Mouse (Mus musculus): ENCODE measurements around the gene Pard3b. TPM values are rescaled to one million over a fixed set of nuclear protein-coding genes. Genes with fewer than 3 reads are reported as not detected.

The Pard3b gene
- total and polyA plus RNA-seq, 2 experiments from 2014 or later: 4.4 to 6.1 TPM

GRCm38 (mm10) chr1:62254316-62254715 lies 615.7 kb downstream of the Pard3b start:
- Histone ChIP-seq H3K36me3 (ENCODE audit: insufficient read depth) (no peaks in the 10 kb centered on the region), H3K9me3 (ENCODE audit: low read length) (no peaks in the 10 kb centered on the region), H3K27ac (ENCODE audit: low read depth, low read length) (no peak overlapping the region), H3K4me3 (ENCODE audit: low read depth, low read length) (no peak overlapping the region), H3K4me1 (ENCODE audit: insufficient read depth) (no peaks in the 10 kb centered on the region), H3K27me3 (ENCODE audit: insufficient read depth, low read length) (no peaks in the 10 kb centered on the region), H3K4me2 (ENCODE audit: low read depth) (no peak overlapping the region), H3K9ac (no peak overlapping the region)
- DNase-seq (no peak), ATAC-seq (no peak)
- TF ChIP-seq CTCF (IDR thresholded peaks at IDR 0.05; ENCODE audit: low read depth): no peak
- 33% methylated on average over 4 of the region's 4 CpGs for WGBS

GRCm38 (mm10) chr1:62254888-62255287 lies 616.3 kb downstream of the Pard3b start:
- Histone ChIP-seq H3K4me1 (ENCODE audit: insufficient read depth) (no peaks in the 10 kb centered on the region), H3K36me3 (ENCODE audit: insufficient read depth) (no peaks in the 10 kb centered on the region), H3K27ac (ENCODE audit: low read depth, low read length) (no peak overlapping the region), H3K9me3 (ENCODE audit: low read length) (no peaks in the 10 kb centered on the region), H3K4me2 (ENCODE audit: low read depth) (no peak overlapping the region), H3K9ac (no peak overlapping the region), H3K27me3 (ENCODE audit: insufficient read depth, low read length) (no peaks in the 10 kb centered on the region), H3K4me3 (ENCODE audit: low read depth, low read length) (no peak overlapping the region)
- WGBS: 26% methylated on average over 1 of the region's 1 CpGs
- TF ChIP-seq CTCF (IDR thresholded peaks at IDR 0.05; ENCODE audit: low read depth): no peak
- ATAC-seq: no peak
- DNase-seq: no peak

GRCm38 (mm10) chr1:62276466-62276865 lies 637.8 kb downstream of the Pard3b start:
- WGBS: 32% methylated on average over 3 of the region's 3 CpGs
- Histone ChIP-seq H3K4me1 (ENCODE audit: insufficient read depth) (no peaks in the 10 kb centered on the region), H3K36me3 (ENCODE audit: insufficient read depth) (no peaks in the 10 kb centered on the region), H3K27ac (ENCODE audit: low read depth, low read length) (no peak overlapping the region), H3K9me3 (ENCODE audit: low read length) (no peaks in the 10 kb centered on the region), H3K9ac (no peak overlapping the region), H3K4me3 (ENCODE audit: low read depth, low read length) (no peak overlapping the region), H3K27me3 (ENCODE audit: insufficient read depth, low read length) (no peaks in the 10 kb centered on the region), H3K4me2 (ENCODE audit: low read depth) (no peak overlapping the region)
- no peak for TF ChIP-seq CTCF (IDR thresholded peaks at IDR 0.05; ENCODE audit: low read depth)
- DNase-seq (no peak), ATAC-seq (no peak)

- no peak for DNase-seq
- WGBS: 51% methylated on average over 1 of the region's 1 CpGs
- no peak for ATAC-seq
Observed at GRCm38 (mm10) chr1:62278586-62278985, 640.0 kb downstream of the Pard3b start.

GRCm38 (mm10) chr1:62280586-62280985 lies 642.0 kb downstream of the Pard3b start:
- no peak for DNase-seq
- Histone ChIP-seq H3K9ac (no peak overlapping the region), H3K9me3 (ENCODE audit: low read length) (no peaks in the 10 kb centered on the region), H3K4me2 (ENCODE audit: low read depth) (no peak overlapping the region), H3K4me1 (ENCODE audit: insufficient read depth) (no peaks in the 10 kb centered on the region), H3K27me3 (ENCODE audit: insufficient read depth, low read length) (no peaks in the 10 kb centered on the region), H3K27ac (ENCODE audit: low read depth, low read length) (no peak overlapping the region), H3K4me3 (ENCODE audit: low read depth, low read length) (no peak overlapping the region), H3K36me3 (ENCODE audit: insufficient read depth) (no peaks in the 10 kb centered on the region)
- no peak for ATAC-seq
- no peak for TF ChIP-seq CTCF (IDR thresholded peaks at IDR 0.05; ENCODE audit: low read depth)

More at GRCm38 (mm10) chr1:62278586-62278985, 640.0 kb downstream of the Pard3b start:
- no peak for TF ChIP-seq CTCF (IDR thresholded peaks at IDR 0.05; ENCODE audit: low read depth)
- Histone ChIP-seq H3K36me3 (ENCODE audit: insufficient read depth) (no peaks in the 10 kb centered on the region), H3K27me3 (ENCODE audit: insufficient read depth, low read length) (no peaks in the 10 kb centered on the region), H3K4me2 (ENCODE audit: low read depth) (no peak overlapping the region), H3K9me3 (ENCODE audit: low read length) (no peaks in the 10 kb centered on the region), H3K27ac (ENCODE audit: low read depth, low read length) (no peak overlapping the region), H3K4me1 (ENCODE audit: insufficient read depth) (no peaks in the 10 kb centered on the region), H3K4me3 (ENCODE audit: low read depth, low read length) (no peak overlapping the region), H3K9ac (no peak overlapping the region)

- no peak for DNase-seq
- Histone ChIP-seq H3K4me1 (ENCODE audit: insufficient read depth) (no peaks in the 10 kb centered on the region), H3K9ac (no peak overlapping the region), H3K9me3 (ENCODE audit: low read length) (no peaks in the 10 kb centered on the region), H3K4me2 (ENCODE audit: low read depth) (no peak overlapping the region), H3K4me3 (ENCODE audit: low read depth, low read length) (no peak overlapping the region), H3K27me3 (ENCODE audit: insufficient read depth, low read length) (no peaks in the 10 kb centered on the region), H3K36me3 (ENCODE audit: insufficient read depth) (no peaks in the 10 kb centered on the region), H3K27ac (ENCODE audit: low read depth, low read length) (no peak overlapping the region)
- ATAC-seq: no peak
- no peak for TF ChIP-seq CTCF (IDR thresholded peaks at IDR 0.05; ENCODE audit: low read depth)
- 86% methylated on average over 6 of the region's 6 CpGs for WGBS
Observed at GRCm38 (mm10) chr1:62282835-62283234, 644.2 kb downstream of the Pard3b start.

GRCm38 (mm10) chr1:62283624-62284023 lies 645.0 kb downstream of the Pard3b start:
- no peak overlapping the region for H3K27ac ChIP-seq (ENCODE audit: low read depth, low read length)
- ATAC-seq (no peak), DNase-seq (no peak)
- no peak for TF ChIP-seq CTCF (IDR thresholded peaks at IDR 0.05; ENCODE audit: low read depth)
- H3K9ac ChIP-seq: no peak overlapping the region
- 94% methylated on average over 2 of the region's 2 CpGs for WGBS
- H3K9me3 ChIP-seq (ENCODE audit: low read length): no peaks in the 10 kb centered on the region
- no peaks in the 10 kb centered on the region for H3K36me3 ChIP-seq (ENCODE audit: insufficient read depth)
- no peak overlapping the region for H3K4me3 ChIP-seq (ENCODE audit: low read depth, low read length)
- H3K4me2 ChIP-seq (ENCODE audit: low read depth): no peak overlapping the region
- no peaks in the 10 kb centered on the region for H3K4me1 ChIP-seq (ENCODE audit: insufficient read depth)
- no peaks in the 10 kb centered on the region for H3K27me3 ChIP-seq (ENCODE audit: insufficient read depth, low read length)

GRCm38 (mm10) chr1:62309376-62309775 lies 670.8 kb downstream of the Pard3b start:
- no peaks in the 10 kb centered on the region for H3K36me3 ChIP-seq (ENCODE audit: insufficient read depth)
- WGBS: 87% methylated on average over 6 of the region's 6 CpGs
- no peaks in the 10 kb centered on the region for H3K27me3 ChIP-seq (ENCODE audit: insufficient read depth, low read length)
- DNase-seq (no peak), ATAC-seq (no peak)
- H3K4me2 ChIP-seq (ENCODE audit: low read depth): no peak overlapping the region
- H3K4me1 ChIP-seq (ENCODE audit: insufficient read depth): no peaks in the 10 kb centered on the region
- no peaks in the 10 kb centered on the region for H3K9me3 ChIP-seq (ENCODE audit: low read length)
- no peak overlapping the region for H3K4me3 ChIP-seq (ENCODE audit: low read depth, low read length)
- TF ChIP-seq CTCF (IDR thresholded peaks at IDR 0.05; ENCODE audit: low read depth): no peak
- H3K9ac ChIP-seq: no peak overlapping the region
- no peak overlapping the region for H3K27ac ChIP-seq (ENCODE audit: low read depth, low read length)

Data from forebrain, postnatal 0 days (tissue).